Mouse (Mus musculus): Measurements from ENCODE around the gene Tapbp.

Gene Tapbp

GRCm38 (mm10) chr17:33908331-33909076 lies 7.2 kb upstream of the Tapbp start:
- peak; percentile 73 for DNase-seq

DNA sequence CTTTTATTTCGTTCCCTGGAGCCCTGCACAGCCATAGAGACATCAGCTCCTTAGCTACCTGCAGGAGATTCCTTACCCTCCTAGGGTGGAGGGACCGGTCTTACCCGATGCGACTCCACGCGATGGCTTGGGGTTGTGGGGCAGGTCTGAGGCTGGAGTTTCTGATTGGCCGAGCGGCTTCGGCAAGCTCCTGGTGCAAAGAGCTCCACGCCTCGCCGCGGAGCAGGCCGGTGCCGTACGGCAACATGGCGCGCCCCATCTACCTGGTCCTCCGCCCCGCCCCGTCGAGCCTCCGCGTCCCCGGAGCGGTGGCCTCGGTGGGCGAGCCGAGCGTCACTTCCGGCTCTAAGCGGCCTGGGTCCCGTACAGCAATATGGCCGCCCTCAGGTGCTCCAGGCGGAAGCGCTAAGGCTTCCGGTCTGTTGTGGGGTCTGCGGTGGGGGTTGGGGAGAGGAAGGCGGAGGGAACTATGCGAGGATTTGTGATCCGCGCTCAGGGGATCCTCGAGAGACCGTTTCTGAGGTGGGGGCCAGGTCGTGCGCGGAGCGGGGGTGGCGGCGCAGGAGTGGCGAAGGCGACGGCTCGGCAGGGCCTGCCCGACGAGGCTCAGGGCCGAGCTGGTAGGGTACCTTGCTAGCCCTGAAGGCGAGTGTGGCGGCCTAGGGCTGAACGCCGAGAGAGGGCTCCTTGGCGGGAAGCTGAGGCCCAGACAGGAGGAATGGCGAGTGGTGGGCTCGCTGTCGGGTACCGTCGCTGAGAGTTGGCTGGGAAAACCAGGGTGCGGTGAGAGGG lies 6.4 kb upstream of the Tapbp start, which contains the start of gene Daxx:
TSS of gene Daxx (plus strand) at position 338 of the 792 bp plus-strand sequence.
- DNase-seq: peak; percentile 98

DNA sequence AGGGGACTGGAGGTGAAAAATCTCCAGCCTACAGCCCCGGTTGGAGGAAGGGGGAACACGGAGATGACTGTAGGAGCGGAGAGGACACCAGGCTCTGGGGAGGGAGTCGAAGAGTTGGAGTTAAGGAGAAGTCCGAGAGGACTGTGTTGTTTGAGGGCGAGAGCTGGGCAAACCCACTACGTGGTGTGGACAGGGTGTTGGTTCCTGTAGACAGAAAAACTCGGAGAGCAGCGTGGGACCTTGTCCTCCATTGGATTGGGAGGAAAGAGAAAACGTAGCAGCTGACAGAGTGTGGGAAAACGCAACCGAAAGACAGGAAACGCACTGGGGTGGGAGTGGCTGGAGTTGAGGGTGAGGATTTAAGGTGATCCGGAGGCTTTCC lies 5.8 kb upstream of the Tapbp start:
- no peak for DNase-seq

GRCm38 (mm10) chr17:33910346-33911051 lies 5.2 kb upstream of the Tapbp start:
- DNase-seq: no peak

GRCm38 (mm10) chr17:33911052-33911812 lies 4.5 kb upstream of the Tapbp start:
- DNase-seq: no peak

- DNase-seq: no peak
Measured at GRCm38 (mm10) chr17:33911813-33912414, 3.8 kb upstream of the Tapbp start.

DNA sequence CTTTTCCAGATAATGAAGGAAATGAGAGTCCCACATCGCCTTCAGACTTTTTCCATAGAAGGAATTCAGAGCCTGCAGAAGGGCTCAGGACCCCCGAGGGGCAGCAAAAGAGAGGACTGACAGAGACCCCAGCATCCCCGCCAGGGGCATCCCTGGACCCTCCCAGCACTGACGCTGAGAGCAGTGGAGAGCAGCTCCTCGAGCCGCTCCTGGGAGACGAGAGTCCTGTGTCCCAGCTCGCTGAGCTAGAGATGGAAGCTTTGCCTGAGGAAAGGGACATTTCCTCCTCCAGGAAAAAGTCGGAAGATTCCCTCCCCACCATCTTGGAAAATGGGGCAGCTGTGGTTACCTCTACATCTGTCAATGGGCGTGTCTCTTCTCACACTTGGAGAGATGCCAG lies 2.4 kb upstream of the Tapbp start:
- DNase-seq: no peak

DNA sequence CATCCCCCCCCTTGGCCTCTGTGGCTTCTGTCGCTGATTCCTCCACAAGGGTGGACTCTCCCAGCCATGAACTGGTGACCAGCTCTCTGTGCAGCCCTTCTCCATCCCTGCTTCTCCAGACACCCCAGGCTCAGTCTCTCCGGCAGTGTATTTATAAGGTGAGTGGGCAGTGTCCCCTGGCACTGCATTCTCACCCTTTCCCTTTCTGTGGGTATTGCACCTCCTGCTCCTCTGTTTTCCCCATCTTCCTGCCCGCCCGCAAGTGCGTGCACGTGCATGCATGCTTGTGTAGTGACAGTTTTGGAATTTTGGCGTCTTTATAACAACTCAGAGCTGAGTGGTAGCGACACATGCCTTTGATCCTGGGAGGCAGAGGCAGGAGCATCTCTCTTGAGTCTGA lies 1.8 kb upstream of the Tapbp start:
- DNase-seq: no peak

DNA sequence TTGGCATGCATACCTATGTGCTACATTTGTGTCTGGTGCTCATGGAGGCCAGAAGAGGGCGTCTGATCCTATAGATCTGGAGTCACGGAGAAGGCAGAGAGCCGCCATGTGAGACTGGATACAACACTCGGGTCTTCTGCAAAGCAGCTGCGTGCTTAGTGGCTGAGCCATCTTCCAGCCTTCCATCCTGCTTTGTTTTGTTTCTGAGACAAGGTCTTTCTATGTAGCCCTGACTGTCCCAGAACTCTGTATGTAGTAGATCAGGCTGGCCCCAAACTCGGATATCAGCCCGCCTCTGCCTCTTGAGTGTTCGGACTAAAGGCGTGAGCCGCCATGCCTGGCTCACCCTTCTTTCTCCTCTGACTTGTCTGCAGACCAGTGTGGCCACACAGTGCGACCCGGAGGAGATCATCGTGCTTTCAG lies 719 bp upstream of the Tapbp start:
- DNase-seq: no peak

DNA sequence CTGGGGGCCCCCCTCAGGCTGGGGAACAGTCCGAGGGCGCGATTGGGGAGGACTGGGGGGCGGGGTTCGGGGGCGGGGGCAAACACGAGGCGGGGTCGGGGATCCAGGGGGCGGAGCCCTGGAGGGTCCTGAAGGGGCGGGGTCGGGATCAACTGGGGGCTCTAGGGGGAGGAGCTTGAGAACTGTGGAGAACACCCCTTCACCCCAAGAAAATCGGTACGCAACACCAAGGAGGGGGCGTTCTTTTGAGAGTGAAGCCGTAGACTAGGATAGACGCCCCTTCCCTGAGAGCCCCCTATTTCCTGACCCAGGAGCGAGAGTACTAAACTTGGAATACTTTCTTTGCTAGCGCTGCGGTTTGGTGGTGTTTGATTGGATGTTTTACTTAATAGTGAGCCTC lies 595 bp downstream of the Tapbp start:
- no peak for DNase-seq

GRCm38 (mm10) chr17:33916847-33917655 lies 1.4 kb downstream of the Tapbp start:
- DNase-seq: no peak

DNA sequence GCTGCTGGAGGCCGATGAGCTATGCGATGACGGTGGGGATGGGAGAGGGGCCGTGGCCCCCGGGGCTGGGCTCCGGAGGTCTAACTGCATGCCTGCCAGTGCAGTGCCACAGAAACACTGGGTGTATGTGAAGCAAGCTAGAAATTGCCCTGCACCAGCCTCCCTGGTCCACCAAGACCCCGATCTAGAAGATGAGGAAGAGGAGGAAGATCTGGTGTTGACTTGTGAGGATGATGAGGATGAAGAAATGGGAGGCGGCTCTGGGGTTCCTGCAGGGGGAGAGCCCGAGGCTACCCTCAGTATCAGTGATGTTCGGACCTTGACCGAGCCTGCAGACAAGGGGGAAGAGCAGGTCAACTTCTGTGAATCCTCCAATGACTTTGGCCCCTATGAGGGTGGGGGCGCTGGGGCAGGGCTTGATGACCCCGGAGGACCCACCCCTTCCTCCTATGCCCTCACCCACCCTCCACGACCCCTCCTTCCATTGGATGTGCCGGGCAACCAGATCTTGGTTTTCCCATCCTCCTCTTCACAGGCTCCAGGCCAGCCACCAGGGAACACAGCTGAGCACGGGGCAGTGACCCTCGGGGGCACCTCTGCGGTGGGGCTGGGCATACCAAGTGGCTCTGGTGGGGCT lies 2.1 kb downstream of the Tapbp start:
- no peak for DNase-seq

DNA sequence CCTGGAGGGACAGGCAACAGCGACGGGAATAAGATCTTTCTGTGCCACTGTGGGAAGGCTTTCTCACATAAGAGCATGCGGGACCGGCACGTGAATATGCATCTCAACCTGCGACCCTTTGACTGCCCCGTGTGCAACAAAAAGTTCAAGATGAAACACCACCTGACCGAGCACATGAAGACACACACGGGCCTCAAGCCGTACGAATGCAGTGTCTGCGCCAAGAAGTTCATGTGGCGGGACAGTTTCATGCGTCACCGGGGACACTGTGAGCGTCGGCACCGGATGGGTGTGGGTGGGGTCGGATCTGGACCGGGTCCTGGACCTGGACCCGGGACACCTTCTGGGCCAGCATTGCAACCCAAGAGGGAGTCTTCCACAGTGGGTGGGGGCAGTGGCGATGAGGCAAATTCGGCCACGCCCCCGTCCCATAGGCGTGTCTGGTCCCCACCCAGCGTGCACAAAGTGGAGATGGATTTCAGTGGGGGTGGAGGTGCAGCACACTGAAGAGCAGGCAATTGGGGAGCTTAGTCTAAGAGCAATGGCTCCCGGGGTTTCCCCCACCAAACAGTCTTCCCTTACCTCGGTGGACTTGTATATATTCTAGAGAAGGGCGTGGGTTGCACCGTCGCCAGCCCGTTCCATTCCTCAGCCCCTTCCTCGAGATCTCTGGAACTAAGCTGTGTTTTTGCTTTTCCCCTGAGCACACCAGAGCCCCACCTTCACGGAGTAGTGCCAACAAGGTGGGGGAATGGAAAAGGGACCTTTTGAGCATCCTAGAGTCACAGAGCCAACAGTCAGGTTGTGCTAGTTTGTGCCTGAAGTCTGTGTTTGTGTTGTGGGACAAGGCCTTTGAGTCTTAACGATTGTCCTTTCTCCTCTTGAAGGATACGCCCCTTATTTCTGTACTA lies 2.8 kb downstream of the Tapbp start:
- DNase-seq: no peak

- peak; percentile 48 for DNase-seq
Measured at GRCm38 (mm10) chr17:33919351-33920281, 3.9 kb downstream of the Tapbp start.

- peak; percentile 80 for DNase-seq
Measured at GRCm38 (mm10) chr17:33920282-33921097, 4.8 kb downstream of the Tapbp start.

GRCm38 (mm10) chr17:33921361-33921760 lies 5.7 kb downstream of the Tapbp start:
- DNase-seq: no peak

DNA sequence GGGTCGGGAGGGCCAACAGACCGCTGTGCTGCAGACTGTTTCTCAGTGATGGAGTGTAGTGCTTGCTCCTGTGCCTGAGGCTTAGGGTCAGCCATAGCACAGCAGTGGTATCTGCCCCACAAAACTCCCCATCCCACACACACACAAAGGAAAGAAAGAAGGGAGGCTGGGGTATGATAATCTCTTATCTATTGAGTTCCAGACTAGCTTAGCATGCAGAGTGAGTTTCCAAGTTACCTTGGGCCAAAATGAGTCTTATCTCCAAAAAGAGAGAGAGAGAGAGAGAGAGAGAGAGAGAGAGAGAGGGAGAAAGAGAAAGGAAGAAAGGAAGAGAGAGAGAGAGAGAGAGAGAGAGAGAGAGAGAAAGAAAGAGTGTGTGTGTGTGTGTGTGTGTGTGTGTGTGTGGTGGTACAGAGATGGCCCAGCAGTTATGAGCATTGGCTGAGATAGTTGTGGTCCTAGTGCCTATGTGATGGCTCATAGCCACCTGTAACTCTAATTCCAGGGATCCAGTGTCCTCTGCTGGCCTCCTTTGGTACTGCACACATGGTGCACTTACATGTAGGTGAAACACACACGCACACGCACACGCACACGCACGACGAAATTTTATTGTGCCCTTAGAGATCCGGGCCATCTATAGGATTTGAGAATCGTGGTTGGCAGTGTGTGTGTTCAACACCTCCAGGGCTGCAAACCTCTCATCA lies 9.0 kb downstream of the Tapbp start:
- peak; percentile 53 for DNase-seq

Measured in right cerebral cortex, postnatal 14 days (tissue).